Mouse (Mus musculus) heart, postnatal 0 days (tissue): ENCODE results near the gene Slc37a1. TPM values are rescaled to one million over a fixed set of nuclear protein-coding genes. Genes with fewer than 3 reads are reported as not detected.

Experiments
- ATAC-seq: fragments of 200-750 bp; cut with Nextera tagmentation; 2 replicates; pipeline ENCODE4 v1.8.0; 2017; ENCODE audit warnings: low read depth, moderate number of reproducible peaks, moderate library complexity; ENCODE audit not compliant: insufficient read depth
- DNase-seq: peaks from one replicate; pipeline ENCODE4 v3.0.0-alpha.2; 2016; ENCODE audit warnings: low spot score
- H3K27ac ChIP-seq: fragments of 300-500 bp; sonication (generic); 2 replicates; pipeline ENCODE4 v1.5.1; 2014; ENCODE audit warnings: low read depth, mild to moderate bottlenecking
- H3K27me3 ChIP-seq: fragments of 300-500 bp; sonication (generic); 2 replicates; pipeline ENCODE4 v1.6.1; 2014; ENCODE audit warnings: low read length, mixed read lengths; ENCODE audit not compliant: control insufficient read depth, insufficient read depth
- H3K36me3 ChIP-seq: fragments of 300-500 bp; sonication (generic); replicated peaks from 2 replicates; pipeline ENCODE4 v1.6.1; 2014; ENCODE audit warnings: low read length, mixed read lengths; ENCODE audit not compliant: control insufficient read depth, insufficient read depth
- H3K4me1 ChIP-seq: fragments of 300-500 bp; sonication (generic); 2 replicates; pipeline ENCODE4 v1.6.1; 2014; ENCODE audit warnings: antibody characterized with exemption; ENCODE audit not compliant: control insufficient read depth, insufficient read depth
- H3K4me2 ChIP-seq: fragments of 300-500 bp; sonication (generic); 2 replicates; pipeline ENCODE4 v1.6.1; 2014; ENCODE audit warnings: low read depth, mild to moderate bottlenecking, low read length, moderate library complexity
- H3K4me3 ChIP-seq: fragments of 300-500 bp; sonication (generic); 2 replicates; pipeline ENCODE4 v1.5.1; 2014; ENCODE audit warnings: low read depth, low read length
- H3K9ac ChIP-seq: fragments of 300-500 bp; sonication (generic); replicated peaks from 2 replicates; pipeline ENCODE4 v1.6.1; 2014; ENCODE audit warnings: low read depth, low read length, mixed read lengths
- H3K9me3 ChIP-seq: fragments of 300-500 bp; sonication (generic); replicated peaks from 2 replicates; pipeline ENCODE4 v1.6.1; 2016; ENCODE audit warnings: low read length; ENCODE audit not compliant: control insufficient read depth
- CTCF ChIP-seq: IDR thresholded peaks from 2 replicates; pipeline ENCODE4 v1.5.1; 2016; ENCODE audit warnings: antibody characterized with exemption, control low read depth, low read depth
- EP300 ChIP-seq: IDR thresholded peaks from 2 replicates; pipeline ENCODE4 v1.6.1; 2016; ENCODE audit warnings: antibody characterized with exemption, low read depth
- WGBS: fragments of 180-500 bp; shearing (Covaris S2); extraction: QIAGEN DNeasy Blood & Tissue Kit; methylation state at CpG from one replicate; pipeline ENCODE4 v1.1.7; 2014; 5-methylcytosine and 5-hydroxymethylcytosine counted together
- polyA plus RNA-seq: library from polyadenylated mRNA; unstranded; fragments of >200 nt; fragmentation: Nextera tagmentation; extraction: Ambion mirVana; gene quantifications from 2 replicates; pipeline ENCODE4 v1.2.1, GENCODE M21; 2015
- total RNA-seq: library from RNA; depleted of rRNA; stranded (reverse); fragments of >200 nt; gene quantifications from 2 replicates; pipeline ENCODE4 v1.2.3, GENCODE M21; 2014; ENCODE audit warnings: low replicate concordance

The Slc37a1 gene
- total and polyA plus RNA-seq, 2 experiments from 2014 or later = 13.5 to 37.9 TPM

DNA sequence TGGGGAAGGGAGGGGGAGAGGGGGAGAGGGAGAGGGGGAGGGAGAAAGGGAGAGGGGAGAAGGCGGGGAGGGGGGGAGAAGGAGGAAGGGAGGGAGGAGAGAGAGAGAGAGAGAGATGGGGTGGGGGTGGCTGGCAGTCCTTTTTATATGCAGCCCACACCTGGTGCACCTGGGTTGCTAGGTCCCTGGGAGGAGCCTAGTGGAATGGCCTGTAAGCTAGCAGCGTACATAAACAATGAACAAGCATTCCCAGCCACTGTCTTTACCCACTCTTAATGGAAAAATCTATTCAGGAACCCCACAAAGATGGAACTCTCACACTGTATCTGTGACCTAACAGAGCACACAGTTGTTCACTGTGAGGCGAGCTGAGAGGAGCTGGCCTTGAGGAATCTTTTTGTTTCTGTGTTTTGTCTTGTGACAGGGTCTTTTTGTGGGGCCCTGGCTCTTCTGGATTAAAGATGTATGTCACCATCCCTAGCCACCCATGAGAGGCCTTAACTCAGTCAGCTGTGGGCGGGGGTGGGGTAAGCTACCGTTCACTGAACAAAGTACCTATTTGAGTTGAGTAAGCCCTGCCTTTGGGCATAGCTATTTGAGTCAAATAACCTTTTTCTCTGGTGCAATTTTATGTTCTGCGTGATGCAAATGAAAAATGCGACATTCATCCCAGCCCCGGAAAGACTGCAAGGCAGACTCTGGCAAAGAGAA is 69.4 kb downstream of the Slc37a1 start:
- Histone ChIP-seq H3K9me3 (no peaks in the 10 kb centered on the region), H3K4me2 (no peak overlapping the region), H3K4me1 (0 out of 2 replicates have a peak, but pooled peaks cover 5% of the 10 kb centered on the region), H3K27ac (no peak overlapping the region), H3K9ac (no peak overlapping the region), H3K36me3 (no peaks in the 10 kb centered on the region), H3K4me3 (no peak overlapping the region), H3K27me3 (no peaks in the 10 kb centered on the region)
- WGBS = 52% methylated on average over 8 of the region's 8 CpGs
- TF ChIP-seq EP300 = no peak
- TF ChIP-seq CTCF = no peak
- ATAC-seq = no peak
- DNase-seq = no peak

DNA sequence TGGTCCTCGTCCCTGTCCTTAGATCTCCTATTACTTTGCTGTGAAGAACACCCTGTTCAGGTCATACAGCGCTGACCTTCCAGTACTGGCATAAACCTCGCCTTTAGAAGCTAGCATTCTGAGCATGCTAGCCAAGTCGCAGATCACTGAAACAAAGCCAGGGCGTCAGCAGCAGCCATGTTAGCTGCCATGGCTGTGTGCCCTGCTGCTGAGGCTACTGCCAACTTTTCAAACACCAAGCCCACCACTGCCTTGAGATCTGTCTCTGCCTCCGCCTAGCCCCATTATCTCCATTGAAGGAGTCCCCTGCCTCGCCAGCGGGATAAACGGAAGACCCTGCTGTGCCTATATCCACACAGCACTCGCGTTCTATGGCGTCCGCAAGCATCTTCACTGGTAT is 74.0 kb downstream of the Slc37a1 start:
- no peak for DNase-seq
- Histone ChIP-seq H3K9ac (no peak overlapping the region), H3K36me3 (no peaks in the 10 kb centered on the region), H3K27me3 (no peaks in the 10 kb centered on the region), H3K4me2 (no peak overlapping the region), H3K27ac (no peak overlapping the region), H3K4me1 (no peaks in the 10 kb centered on the region), H3K4me3 (no peak overlapping the region), H3K9me3 (no peaks in the 10 kb centered on the region)
- ATAC-seq = no peak
- 79% methylated on average over 13 of the region's 13 CpGs for WGBS
- TF ChIP-seq EP300 (no peak), CTCF (no peak)

DNA sequence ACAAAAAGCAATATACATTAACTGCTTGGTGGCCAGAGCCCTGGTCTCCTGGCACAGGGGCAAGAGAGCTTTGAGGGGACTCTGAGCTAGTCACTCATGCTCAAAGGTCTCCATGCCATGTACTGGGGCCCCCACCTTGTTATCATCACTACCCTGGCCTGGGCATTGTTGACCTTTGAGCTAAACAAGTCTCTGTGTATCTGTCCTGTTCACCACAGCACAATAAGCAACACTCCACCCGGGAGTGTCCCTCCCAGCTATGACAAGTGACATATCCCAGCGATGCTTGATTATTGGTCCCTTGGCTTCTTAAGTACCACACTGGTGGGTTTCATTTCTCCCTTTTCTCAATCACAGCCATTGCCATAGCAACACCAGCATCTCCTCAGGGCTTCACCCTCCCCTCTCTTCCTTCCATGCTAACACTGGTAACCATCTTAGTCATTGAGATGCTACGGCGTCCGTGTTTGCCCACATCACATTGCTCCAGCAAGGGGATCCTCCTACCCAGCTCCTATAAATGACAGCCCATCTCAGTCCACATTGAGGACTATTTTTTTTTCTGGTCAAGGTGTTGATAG is 79.1 kb downstream of the Slc37a1 start:
- WGBS = 79% methylated on average over 5 of the region's 5 CpGs
- TF ChIP-seq EP300 (no peak), CTCF (no peak)
- no peak for ATAC-seq
- DNase-seq = no peak
- Histone ChIP-seq H3K27ac (no peak overlapping the region), H3K27me3 (no peaks in the 10 kb centered on the region), H3K36me3 (no peaks in the 10 kb centered on the region), H3K4me1 (no peaks in the 10 kb centered on the region), H3K9me3 (no peaks in the 10 kb centered on the region), H3K4me3 (no peak overlapping the region), H3K4me2 (no peak overlapping the region), H3K9ac (no peak overlapping the region)

DNA sequence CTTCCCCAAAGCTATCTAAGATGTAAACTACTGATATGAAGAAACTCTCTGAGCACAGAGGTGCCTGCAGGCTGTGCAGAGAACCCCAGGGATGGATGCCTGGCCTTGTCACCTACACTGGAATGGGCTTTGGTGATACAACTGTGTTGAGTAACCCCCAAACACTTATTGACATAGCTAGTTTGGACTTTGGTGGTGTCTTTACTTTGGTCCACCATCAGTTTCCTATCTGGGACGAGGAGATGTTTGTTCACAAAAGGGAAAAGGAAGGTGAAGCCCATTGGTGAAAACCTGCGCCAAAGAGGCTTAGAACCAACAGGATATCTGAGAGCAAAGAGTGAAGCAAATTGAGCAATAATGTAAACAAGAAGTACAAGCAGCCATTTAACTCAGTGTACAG is 83.6 kb downstream of the Slc37a1 start:
- H3K36me3 ChIP-seq = no peaks in the 10 kb centered on the region
- no peak overlapping the region for H3K4me3 ChIP-seq
- no peaks in the 10 kb centered on the region for H3K9me3 ChIP-seq
- no peaks in the 10 kb centered on the region for H3K27me3 ChIP-seq
- 75% methylated on average over 2 of the region's 2 CpGs for WGBS
- ATAC-seq (no peak), DNase-seq (no peak)
- no peak overlapping the region for H3K4me2 ChIP-seq
- H3K9ac ChIP-seq = no peak overlapping the region
- no peak for TF ChIP-seq CTCF
- no peak for TF ChIP-seq EP300
- no peak overlapping the region for H3K27ac ChIP-seq
- H3K4me1 ChIP-seq = no peaks in the 10 kb centered on the region

DNA sequence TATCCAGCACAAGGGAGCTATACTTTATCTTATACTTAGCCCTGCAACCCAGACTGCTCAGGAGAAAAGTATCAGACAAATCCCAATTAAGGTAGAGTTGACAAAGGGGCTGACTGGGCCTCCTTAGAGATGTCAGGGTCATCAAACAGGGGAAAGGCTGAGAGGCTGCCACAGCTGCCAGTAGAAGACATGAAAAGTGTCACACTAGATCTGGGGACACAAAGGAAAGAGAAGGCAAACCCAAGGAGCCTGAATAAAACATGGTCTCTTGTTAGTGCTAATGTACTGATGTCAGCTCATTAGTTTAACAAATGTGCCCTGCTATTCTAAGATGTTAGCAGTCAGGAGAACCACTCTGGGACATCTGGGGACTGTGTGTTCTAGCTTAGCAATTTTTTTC is 84.3 kb downstream of the Slc37a1 start:
- H3K36me3 ChIP-seq = no peaks in the 10 kb centered on the region
- no peak overlapping the region for H3K9ac ChIP-seq
- no peaks in the 10 kb centered on the region for H3K9me3 ChIP-seq
- no peak overlapping the region for H3K4me2 ChIP-seq
- no peaks in the 10 kb centered on the region for H3K27me3 ChIP-seq
- TF ChIP-seq CTCF = no peak
- no peak for TF ChIP-seq EP300
- ATAC-seq (no peak), DNase-seq (no peak)
- no peak overlapping the region for H3K27ac ChIP-seq
- H3K4me1 ChIP-seq = no peaks in the 10 kb centered on the region
- H3K4me3 ChIP-seq = no peak overlapping the region
